Mouse (Mus musculus) lung, postnatal 14 days (tissue): ENCODE measurements around the gene Slc25a11.

Experiments
- DNase-seq: peaks from one replicate; pipeline ENCODE4 v3.0.0; 2021

The Slc25a11 gene

GRCm38 (mm10) chr11:70619101-70619500 is 28.2 kb downstream of the Slc25a11 start, which contains the start of gene Chrne:
Chrne (minus strand) TSS chr11:70619216.
- DNase-seq, result no peak

- no peak for DNase-seq
Observed at GRCm38 (mm10) chr11:70615516-70616093, 31.7 kb downstream of the Slc25a11 start, which contains the start of gene 4930544D05Rik. 4930544D05Rik (plus strand) TSS chr11:70615848.

DNA sequence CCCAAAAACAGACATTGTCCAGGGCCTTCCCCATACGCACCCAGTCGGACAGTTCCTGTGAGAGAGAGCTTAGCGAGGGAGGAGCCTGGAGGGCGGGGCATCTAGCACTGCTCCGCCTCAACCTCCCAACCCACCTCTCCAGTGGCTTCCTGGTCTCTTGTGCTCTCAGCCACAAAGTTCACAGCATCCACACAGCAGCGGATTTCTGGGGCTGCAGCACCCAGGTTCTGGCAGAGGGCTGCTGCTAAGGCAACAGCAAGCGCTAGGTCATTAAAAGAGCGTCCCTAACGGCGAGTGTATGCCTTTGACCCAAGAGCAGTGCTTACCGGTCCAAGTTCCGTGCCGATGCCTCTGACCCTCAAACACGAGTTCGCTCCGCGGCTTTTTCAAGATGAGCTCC is 32.2 kb downstream of the Slc25a11 start:
- DNase-seq, result peak; percentile 71

GRCm38 (mm10) chr11:70612505-70612904 is 34.8 kb downstream of the Slc25a11 start:
- DNase-seq, result no peak

- no peak for DNase-seq
Observed at GRCm38 (mm10) chr11:70610752-70611151, 36.5 kb downstream of the Slc25a11 start.

DNA sequence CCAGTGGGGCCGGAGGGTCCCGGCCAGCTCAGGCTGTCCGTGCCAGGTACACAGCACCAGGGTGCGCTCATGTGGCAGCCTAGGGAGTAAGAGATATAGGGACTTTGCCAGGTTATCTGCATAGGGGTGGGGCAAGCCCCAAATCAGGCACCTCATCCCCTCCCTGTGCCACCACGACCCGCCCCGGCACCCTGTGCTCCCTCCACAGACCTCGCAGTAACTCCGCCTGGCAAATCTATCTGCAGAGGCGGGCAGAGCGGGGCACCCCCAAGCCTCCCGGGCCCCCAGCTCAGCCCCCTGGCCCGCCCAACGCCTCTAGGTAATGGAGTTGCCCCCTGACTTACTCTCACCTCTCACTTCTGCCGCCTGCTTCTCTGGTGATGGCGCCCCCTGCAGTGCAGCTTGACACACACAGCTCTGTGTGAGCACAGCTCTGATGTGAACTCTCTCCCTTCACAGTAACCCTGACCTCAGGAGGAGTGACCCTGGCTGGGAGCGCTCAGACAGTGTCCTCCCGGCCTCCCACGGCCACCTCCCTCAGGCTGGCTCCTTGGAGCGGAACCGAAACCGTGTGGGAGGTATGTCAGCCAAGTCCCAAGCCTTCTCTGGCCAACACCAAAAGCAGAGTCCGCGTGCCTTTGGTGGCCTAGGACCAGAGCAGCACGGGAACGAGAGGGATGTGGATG is 38.8 kb downstream of the Slc25a11 start:
- peak; percentile 40 for DNase-seq

- no peak for DNase-seq
Observed at GRCm38 (mm10) chr11:70607611-70608010, 39.7 kb downstream of the Slc25a11 start.

- no peak for DNase-seq
Observed at GRCm38 (mm10) chr11:70606717-70607116, 40.6 kb downstream of the Slc25a11 start.

GRCm38 (mm10) chr11:70605024-70605566 is 42.2 kb downstream of the Slc25a11 start:
- peak; percentile 85 for DNase-seq

DNA sequence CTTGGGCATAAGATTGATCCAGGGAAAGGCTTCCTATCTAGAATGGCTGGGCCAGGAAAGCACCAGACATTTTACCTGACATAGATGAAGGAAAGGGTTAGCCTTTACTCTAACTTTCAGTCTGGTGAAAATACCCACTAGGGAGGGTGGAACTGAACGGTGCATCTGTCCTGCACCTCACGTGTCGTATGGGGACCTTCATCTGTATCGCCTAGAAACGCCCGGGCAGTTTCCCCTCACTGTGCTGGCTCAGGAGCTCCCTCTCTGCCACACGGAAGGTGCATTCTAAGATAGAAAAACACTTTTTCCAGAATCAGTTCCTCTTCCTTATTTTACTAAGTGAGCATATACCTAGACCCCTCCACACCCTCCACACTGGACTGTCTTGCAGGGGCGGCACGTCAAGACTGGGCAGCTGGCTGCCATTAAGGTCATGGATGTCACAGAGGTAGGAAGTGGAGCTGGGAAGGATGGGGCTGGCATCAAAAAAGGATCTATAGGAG is 48.8 kb downstream of the Slc25a11 start:
- no peak for DNase-seq

- no peak for DNase-seq
Observed at GRCm38 (mm10) chr11:70597301-70597700, 50.0 kb downstream of the Slc25a11 start.

GRCm38 (mm10) chr11:70596094-70596493 is 51.2 kb downstream of the Slc25a11 start:
- no peak for DNase-seq

DNA sequence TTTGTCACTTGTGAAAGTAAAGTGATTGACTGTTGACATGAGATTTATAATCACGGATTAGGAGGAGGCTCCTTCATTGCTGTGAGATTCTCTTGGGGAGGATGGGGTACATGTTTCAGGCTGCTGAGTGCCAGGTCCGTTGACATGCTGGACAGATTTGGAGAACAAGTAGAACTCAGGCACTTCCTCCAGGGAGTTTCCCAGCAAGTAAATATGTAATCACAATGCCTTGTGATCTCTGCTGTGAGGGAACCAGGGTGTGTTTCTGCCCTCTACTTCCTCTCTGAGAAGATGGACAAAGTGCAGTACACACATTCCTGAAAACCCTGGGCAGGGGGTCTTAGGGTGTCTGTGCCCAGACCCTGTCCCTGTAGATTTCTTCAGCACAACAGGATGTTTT is 51.6 kb downstream of the Slc25a11 start:
- DNase-seq, result no peak

DNA sequence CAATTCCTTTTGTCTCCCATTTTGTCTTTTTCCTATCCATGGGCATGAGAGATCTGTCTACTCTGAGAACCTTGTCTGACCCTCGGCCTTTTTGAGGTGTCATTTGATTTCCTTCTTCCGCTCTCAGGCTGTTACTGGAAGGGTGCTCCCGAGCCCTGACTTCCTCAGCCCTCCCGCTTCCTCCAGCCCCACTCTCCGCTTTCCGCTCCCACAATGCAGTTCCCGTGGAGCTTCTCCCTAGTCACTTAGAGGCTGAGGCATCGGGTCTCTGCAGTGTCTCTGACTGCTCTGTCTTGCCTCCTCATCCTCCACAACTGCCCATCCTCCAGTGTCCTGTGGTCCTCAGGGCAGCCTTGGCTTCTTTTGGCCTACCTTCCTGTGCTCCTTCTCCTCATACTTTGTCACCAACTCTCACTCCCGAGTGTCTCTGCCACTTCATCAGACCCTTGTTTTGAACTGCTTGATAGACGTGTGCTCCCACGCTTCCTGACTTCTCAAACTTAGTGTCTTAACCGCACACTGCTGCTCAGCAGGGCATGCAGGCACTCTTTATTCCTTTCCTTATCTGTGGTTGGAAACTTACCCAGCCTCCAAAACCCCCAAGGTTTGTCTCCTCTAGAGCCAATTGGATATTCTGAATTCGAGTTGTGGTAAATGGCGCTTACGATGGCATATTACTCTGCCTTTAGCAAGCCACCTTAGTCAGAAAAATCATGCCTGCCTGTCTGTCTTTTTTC is 52.9 kb downstream of the Slc25a11 start:
- peak; percentile 57 for DNase-seq
